Mouse (Mus musculus) heart, adult 8-10 months (tissue): ENCODE results near the gene Olfr315. TPM values are rescaled to one million over a fixed set of nuclear protein-coding genes. Genes with fewer than 3 reads are reported as not detected.
"Not testable (repeated sequence)": the region's sequence is repeated elsewhere in the genome, so short reads cannot be mapped to it uniquely, and the experiment has no call there.

ENCODE experiments used
- DNase-seq: peaks from one replicate; pipeline ENCODE4 v3.0.0; 2022; ENCODE audit warnings: low spot score
- total RNA-seq, 4 experiments: library from RNA; stranded (reverse); gene quantifications; 2 replicates each; pipeline ENCODE4 v1.2.4; 2022

Olfr315 gene
- total RNA-seq, 4 experiments from 2014 or later = not detected

DNA sequence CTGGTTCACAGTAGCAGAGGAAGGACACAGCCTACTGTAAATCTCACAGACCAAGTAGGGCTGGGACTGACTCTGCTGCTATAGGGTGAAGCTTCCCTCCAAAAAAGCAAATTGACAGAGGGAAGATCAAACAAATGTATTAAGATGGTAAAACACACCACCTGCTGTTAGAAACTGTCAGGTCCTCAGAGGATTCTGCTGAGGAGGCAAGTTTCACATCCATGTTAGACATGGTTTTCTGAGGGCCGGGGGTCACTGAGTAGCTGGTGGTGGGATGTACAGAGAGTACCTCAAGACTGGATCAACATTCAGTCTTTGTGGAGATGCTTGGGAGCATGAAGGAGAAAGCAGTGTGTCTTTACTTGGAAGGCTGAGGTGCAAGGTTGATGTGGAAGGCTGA lies 42.7 kb downstream of the Olfr315 start:
- DNase-seq = no peak

DNA sequence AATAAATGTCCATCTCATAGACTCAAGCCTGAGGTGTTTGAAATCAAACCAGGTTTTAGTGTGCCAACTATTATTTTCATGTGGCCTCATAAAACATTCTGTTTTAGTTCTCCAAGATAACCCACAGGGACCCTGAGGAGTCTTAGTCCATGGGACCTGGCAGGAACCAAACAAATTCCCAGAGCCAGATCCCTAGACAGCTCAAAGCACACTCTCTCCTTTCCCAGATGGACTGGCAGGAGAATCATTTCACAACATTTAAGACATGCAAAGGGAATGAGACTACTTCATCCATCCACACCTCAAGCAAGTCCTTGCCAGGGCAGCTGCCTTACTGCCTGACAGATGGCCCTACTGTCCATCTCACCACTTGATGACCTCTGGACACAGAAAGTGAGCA lies 55.9 kb downstream of the Olfr315 start, which contains the start of gene Olfr312:
TSS of gene Olfr312 (plus strand) at position 301 of the 400 bp plus-strand sequence.
- DNase-seq = not testable (repeated sequence)

GRCm38 (mm10) chr11:58829764-58830163 lies 56.8 kb downstream of the Olfr315 start:
- no peak for DNase-seq

Other genes starting within 250 kb of the Olfr315 start
- gene Olfr330, start 238.4 kb upstream of the Olfr315 start, total RNA-seq = not detected
- gene Olfr329-ps, start 226.8 kb upstream of the Olfr315 start, total RNA-seq = not detected
- not detected for gene Olfr328, start 217.6 kb upstream of the Olfr315 start, total RNA-seq
- gene Olfr224, start 202.6 kb upstream of the Olfr315 start, total RNA-seq = not detected
- not detected for gene Olfr325, start 195.5 kb upstream of the Olfr315 start, total RNA-seq
- not detected for gene Olfr324, start 178.1 kb upstream of the Olfr315 start, total RNA-seq
- gene 2210407C18Rik, start 157.1 kb upstream of the Olfr315 start, total RNA-seq = 1 to 10 TPM; 3.2 to 9.2 (median 6.2) TPM
- not detected for gene Olfr323, start 142.7 kb upstream of the Olfr315 start, total RNA-seq
- not detected for gene Trim58, start 132.7 kb upstream of the Olfr315 start, total RNA-seq
- gene Olfr322, start 114.4 kb upstream of the Olfr315 start, total RNA-seq = not detected
- gene Olfr320, start 92.1 kb upstream of the Olfr315 start, total RNA-seq = not detected
- gene Olfr319, start 74.0 kb upstream of the Olfr315 start, total RNA-seq = not detected
- not detected for gene Olfr318, start 49.2 kb upstream of the Olfr315 start, total RNA-seq
- gene Olfr317, start 34.0 kb upstream of the Olfr315 start, total RNA-seq = not detected
- gene Olfr316, start 20.5 kb upstream of the Olfr315 start, total RNA-seq = not detected
- gene Olfr314, start 9.8 kb downstream of the Olfr315 start, total RNA-seq = not detected
- under 1 TPM in 2 of 4 experiments, not detected in 2; 0.52 to 0.69 TPM for gene Fam183b, start 28.8 kb downstream of the Olfr315 start, total RNA-seq
- not detected for gene Olfr313, start 41.8 kb downstream of the Olfr315 start, total RNA-seq
- gene Olfr312, start 56.0 kb downstream of the Olfr315 start, total RNA-seq = not detected
- gene Olfr311, start 66.1 kb downstream of the Olfr315 start, total RNA-seq = not detected
- gene Gm12258, start 74.0 kb downstream of the Olfr315 start, total RNA-seq = 1 to 10 TPM; 1.1 to 2.5 (median 1.6) TPM
- 1 to 10 TPM; 1.6 to 3.1 (median 1.9) TPM for gene 2810021J22Rik, start 94.0 kb downstream of the Olfr315 start, total RNA-seq
- gene Zfp39, start 131.0 kb downstream of the Olfr315 start, total RNA-seq = 1 to 10 TPM; 3.0 to 4.5 (median 4.1) TPM
- under 1 TPM in 1 of 4 experiments, not detected in 3; 0.09 TPM for gene Btnl10, start 144.7 kb downstream of the Olfr315 start, total RNA-seq
- gene Rnf187, start 165.7 kb downstream of the Olfr315 start, total RNA-seq = 100 to 1,000 TPM; 165 to 184 (median 175) TPM
- 1 to 10 TPM in 3 of 4 experiments, not detected in 1; 1.3 to 1.4 (median 1.3) TPM for gene Hist3h2ba, start 175.7 kb downstream of the Olfr315 start, total RNA-seq
- gene Hist3h2a, start 181.5 kb downstream of the Olfr315 start, total RNA-seq = 10 to 100 TPM; 10.5 to 17.8 (median 16.0) TPM
- gene Trim17, start 181.5 kb downstream of the Olfr315 start, total RNA-seq = under 1 TPM in 3 of 4 experiments, not detected in 1; 0.06 to 0.20 (median 0.08) TPM
- 10 to 100 TPM; 14.7 to 18.9 (median 16.5) TPM for gene Trim11, start 204.9 kb downstream of the Olfr315 start, total RNA-seq